Mouse (Mus musculus): ENCODE measurements around the gene Ostc. TPM values are rescaled to one million over a fixed set of nuclear protein-coding genes. Genes with fewer than 3 reads are reported as not detected.

Ostc gene
- total RNA-seq, 2 experiments from 2014 or later, result 122 to 123 TPM

- no peak for DNase-seq (ENCODE audit: low spot score in 2 of 2)
Measured at GRCm38 (mm10) chr3:130649569-130649968, 59.7 kb downstream of the Ostc start.

DNA sequence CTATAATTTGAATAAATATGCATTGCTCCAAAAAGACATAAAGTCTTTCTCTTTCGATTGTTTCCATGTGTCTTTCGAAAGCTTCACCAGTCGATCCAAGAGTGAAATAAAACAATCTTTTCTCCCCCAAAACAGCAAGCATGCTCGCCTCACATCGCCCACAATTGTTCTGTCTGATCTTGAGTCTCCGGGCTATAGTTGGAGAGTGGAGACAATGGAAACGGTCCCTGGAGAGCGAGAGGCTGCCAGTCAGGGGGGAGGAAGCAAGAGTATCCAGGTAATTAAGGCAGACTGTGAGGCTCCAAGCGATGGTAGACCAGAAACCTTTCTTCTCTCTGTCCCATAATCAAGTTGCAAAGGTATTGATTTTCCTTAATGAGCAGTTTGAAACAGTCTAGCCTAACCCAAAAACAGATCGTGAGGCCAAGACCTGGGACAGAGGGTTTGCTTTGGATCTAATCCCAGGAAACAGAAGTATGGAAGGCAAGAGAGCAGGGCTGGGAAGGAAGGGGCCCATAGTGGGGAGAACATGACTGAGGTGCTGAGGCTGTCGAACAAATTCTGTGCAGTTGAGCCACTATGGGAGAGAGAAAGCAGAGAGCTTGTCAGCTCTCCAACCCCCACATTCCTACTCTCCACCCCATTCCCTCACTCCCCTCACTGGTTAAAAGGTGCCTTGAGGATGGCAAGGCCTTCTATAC, 63.0 kb downstream of the Ostc start:
- no peak for DNase-seq (ENCODE audit: low spot score in 2 of 2)

Other genes starting within 250 kb of the Ostc start
- 1 to 10 TPM in 1 of 2 experiments, under 1 TPM in 1; 0.84 to 6.4 TPM for gene Etnppl, start 92.0 kb downstream of the Ostc start, total RNA-seq (2021)
- gene Rpl34, start 21.0 kb upstream of the Ostc start, total RNA-seq (2021), result 1,000 to 10,000 TPM in 1 of 2 experiments, 100 to 1,000 TPM in 1; 996 to 1,125 TPM

All from adrenal gland, postnatal 4 days (tissue).